Mouse (Mus musculus): Measurements from ENCODE around the gene Tmem69. TPM values are rescaled to one million over a fixed set of nuclear protein-coding genes. Genes with fewer than 3 reads are reported as not detected.

The Tmem69 gene
- 18.0 and 27.2 TPM in 2 replicates for polyA plus RNA-seq (2015; fragmentation: Nextera tagmentation; extraction: Ambion mirVana)

DNA sequence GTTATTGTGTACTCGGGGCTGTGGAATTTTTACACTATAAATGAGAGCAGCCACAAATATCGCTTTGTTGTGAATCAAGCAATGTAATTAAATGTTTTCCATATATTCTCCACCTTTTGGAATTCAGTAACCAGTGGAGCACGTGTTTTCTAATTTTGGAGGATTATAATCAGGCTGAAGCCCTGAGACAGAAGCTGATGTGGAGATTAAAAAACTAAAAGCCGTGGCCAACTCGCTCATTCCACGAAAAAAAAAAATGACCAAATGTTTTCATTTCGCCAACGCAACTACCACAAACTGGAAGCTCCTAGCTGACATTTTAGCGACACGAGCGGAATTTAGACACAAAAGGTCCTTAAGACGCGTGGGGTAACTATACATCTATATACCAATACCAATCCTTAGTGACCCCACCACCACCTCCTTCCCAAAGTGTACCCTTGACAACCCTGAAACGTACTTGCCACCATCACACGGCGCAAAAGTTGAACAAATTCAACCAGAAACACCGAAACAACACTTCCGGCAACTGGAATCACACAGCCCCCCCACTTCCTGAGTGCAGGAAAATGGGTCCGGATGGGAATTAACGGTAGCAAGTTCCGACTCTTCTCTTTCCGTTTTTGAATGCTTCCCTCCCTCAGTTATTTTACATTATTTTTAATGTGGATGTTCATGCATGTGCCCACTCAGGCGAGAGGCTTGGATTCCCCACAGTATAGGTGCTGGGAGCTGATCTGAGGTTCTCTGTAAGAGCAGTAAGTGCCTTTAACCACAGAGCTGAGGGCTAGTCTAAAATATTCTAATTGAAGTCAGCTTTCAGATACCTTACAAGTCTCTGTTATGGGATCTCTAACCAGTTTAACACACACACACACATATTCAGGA lies at the start of gene Tmem69:
Gene Tmem69 (minus strand): TSS at position 524 of the 888 bp plus-strand sequence.

DNA sequence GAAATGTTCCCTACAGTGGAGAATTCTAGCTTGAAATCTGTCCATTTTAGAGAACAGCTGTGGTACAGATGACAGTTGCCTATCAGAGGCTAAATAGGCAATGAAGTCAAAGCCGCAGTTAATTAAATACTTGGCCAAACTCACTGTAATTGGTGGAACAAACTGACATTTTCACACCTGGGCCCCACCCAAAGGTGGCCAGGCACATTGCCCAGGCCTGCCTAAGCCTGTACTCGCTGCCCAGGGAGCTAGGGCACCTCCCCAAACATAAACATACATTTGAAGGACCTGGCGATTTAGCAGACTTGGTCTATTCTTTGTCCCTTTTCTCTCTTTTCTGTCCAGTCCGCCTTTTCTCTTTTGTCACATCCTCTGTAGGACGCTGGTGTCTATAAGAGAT lies 40.6 kb upstream of the Tmem69 start, which contains the start of gene Ccdc17:
Gene Ccdc17 (plus strand): TSS at position 276 of the 400 bp plus-strand sequence.

GRCm38 (mm10) chr4:116557306-116558121 lies 1.8 kb upstream of the Tmem69 start, which contains the start of gene Gpbp1l1:
Gene Gpbp1l1 (plus strand): TSS chr4:116557658.

GRCm38 (mm10) chr4:116507425-116508218 lies 48.1 kb downstream of the Tmem69 start, which contains the start of gene Ipp:
Gene Ipp (plus strand): TSS chr4:116507549.

Other genes starting within 250 kb of the Tmem69 start
- gene Mast2, start 91.8 kb downstream of the Tmem69 start, polyA plus RNA-seq (2015; fragmentation: Nextera tagmentation; extraction: Ambion mirVana), result 11.6 and 12.7 TPM in 2 replicates
- gene Ipp, start 48.4 kb downstream of the Tmem69 start, polyA plus RNA-seq (2015; fragmentation: Nextera tagmentation; extraction: Ambion mirVana), result 8.1 and 17.0 TPM in 2 replicates
- gene Gpbp1l1, start 1.7 kb upstream of the Tmem69 start, polyA plus RNA-seq (2015; fragmentation: Nextera tagmentation; extraction: Ambion mirVana), result 19.4 and 29.9 TPM in 2 replicates
- gene Ccdc17, start 40.7 kb upstream of the Tmem69 start, polyA plus RNA-seq (2015; fragmentation: Nextera tagmentation; extraction: Ambion mirVana), result 8.2 and 18.7 TPM in 2 replicates
- gene Nasp, start 72.0 kb upstream of the Tmem69 start, polyA plus RNA-seq (2015; fragmentation: Nextera tagmentation; extraction: Ambion mirVana), result 47.4 and 51.3 TPM in 2 replicates
- 737 and 1,023 TPM in 2 replicates for gene Akr1a1, start 95.7 kb upstream of the Tmem69 start, polyA plus RNA-seq (2015; fragmentation: Nextera tagmentation; extraction: Ambion mirVana)
- gene Prdx1, start 129.6 kb upstream of the Tmem69 start, polyA plus RNA-seq (2015; fragmentation: Nextera tagmentation; extraction: Ambion mirVana), result 2,483 and 3,429 TPM in 2 replicates
- 10.5 and 20.8 TPM in 2 replicates for gene Mmachc, start 152.5 kb upstream of the Tmem69 start, polyA plus RNA-seq (2015; fragmentation: Nextera tagmentation; extraction: Ambion mirVana)
- 12.2 and 25.4 TPM in 2 replicates for gene Ccdc163, start 152.6 kb upstream of the Tmem69 start, polyA plus RNA-seq (2015; fragmentation: Nextera tagmentation; extraction: Ambion mirVana)
- gene Tesk2, start 165.0 kb upstream of the Tmem69 start, polyA plus RNA-seq (2015; fragmentation: Nextera tagmentation; extraction: Ambion mirVana), result 2.2 and 5.0 TPM in 2 replicates